Mouse (Mus musculus): ENCODE results near the gene Rbm15.
A peak's percentile ranks its signal among the peaks of the same experiment; 100 is the strongest.
"Not testable (repeated sequence)": the region's sequence is repeated elsewhere in the genome, so short reads cannot be mapped to it uniquely, and the experiment has no call there.

Rbm15 gene

GRCm38 (mm10) chr3:107330503-107331424 is 2.7 kb downstream of the Rbm15 start:
- DNase-seq (ENCODE audit: low read depth, low spot score): no peak

- DNase-seq (ENCODE audit: low read depth, low spot score): no peak
These were observed 7.0 kb downstream of the Rbm15 start for GRCm38 (mm10) chr3:107326442-107326841.

- DNase-seq (ENCODE audit: low read depth, low spot score): no peak
These were observed 11.7 kb downstream of the Rbm15 start for GRCm38 (mm10) chr3:107321776-107322175.

GRCm38 (mm10) chr3:107321141-107321540 is 12.3 kb downstream of the Rbm15 start:
- no peak for DNase-seq (ENCODE audit: low read depth, low spot score)

- no peak for DNase-seq (ENCODE audit: low read depth, low spot score)
These were observed 16.1 kb downstream of the Rbm15 start for GRCm38 (mm10) chr3:107317338-107317737.

- not testable (repeated sequence) for DNase-seq (ENCODE audit: low read depth, low spot score)
These were observed 36.6 kb downstream of the Rbm15 start for GRCm38 (mm10) chr3:107296917-107297316.

GRCm38 (mm10) chr3:107295672-107296360 is 37.7 kb downstream of the Rbm15 start:
- DNase-seq (ENCODE audit: low read depth, low spot score): no peak

GRCm38 (mm10) chr3:107290764-107291381 is 42.6 kb downstream of the Rbm15 start, which contains the start of gene Slc16a4:
TSS of gene Slc16a4 (plus strand) at chr3:107291230.
- DNase-seq (ENCODE audit: low read depth, low spot score): peak; percentile 68

GRCm38 (mm10) chr3:107287346-107287745 is 46.1 kb downstream of the Rbm15 start:
- no peak for DNase-seq (ENCODE audit: low read depth, low spot score)

- DNase-seq (ENCODE audit: low read depth, low spot score): no peak
These were observed 47.4 kb downstream of the Rbm15 start for GRCm38 (mm10) chr3:107286123-107286522.

GRCm38 (mm10) chr3:107278479-107279269 is 54.8 kb downstream of the Rbm15 start, which contains the start of gene Lamtor5:
TSS of gene Lamtor5 (plus strand) at chr3:107278858.
- DNase-seq (ENCODE audit: low read depth, low spot score): peak; percentile 89

GRCm38 (mm10) chr3:107276626-107277025 is 56.8 kb downstream of the Rbm15 start:
- DNase-seq (ENCODE audit: low read depth, low spot score): no peak

GRCm38 (mm10) chr3:107275996-107276395 is 57.5 kb downstream of the Rbm15 start:
- peak; percentile 32 for DNase-seq (ENCODE audit: low read depth, low spot score)
